Mouse (Mus musculus) right cerebral cortex, postnatal 10 days (tissue): ENCODE measurements around the gene Cmah.
"Not testable (repeated sequence)": the region's sequence is repeated elsewhere in the genome, so short reads cannot be mapped to it uniquely, and the experiment has no call there.

Experiments
- DNase-seq, 2 experiments: peaks; one replicate each; pipeline ENCODE4 v3.0.0; 2021; ENCODE audit warnings: low spot score in 2 of 2

Gene Cmah

GRCm38 (mm10) chr13:24340462-24340861 is 13.3 kb downstream of the Cmah start:
- no peak for DNase-seq

GRCm38 (mm10) chr13:24342091-24342490 is 14.9 kb downstream of the Cmah start:
- no peak for DNase-seq

GRCm38 (mm10) chr13:24353004-24353403 is 25.8 kb downstream of the Cmah start:
- DNase-seq = no peak

- DNase-seq = no peak
Measured at GRCm38 (mm10) chr13:24354751-24355150, 27.5 kb downstream of the Cmah start.

GRCm38 (mm10) chr13:24359181-24359580 is 32.0 kb downstream of the Cmah start:
- no peak for DNase-seq

- no peak for DNase-seq
Measured at GRCm38 (mm10) chr13:24365191-24365590, 38.0 kb downstream of the Cmah start.

- no peak for DNase-seq
Measured at GRCm38 (mm10) chr13:24372893-24373599, 45.8 kb downstream of the Cmah start.

GRCm38 (mm10) chr13:24374606-24375005 is 47.4 kb downstream of the Cmah start:
- not testable (repeated sequence) for DNase-seq

- DNase-seq = no peak
Measured at GRCm38 (mm10) chr13:24375320-24376203, 48.4 kb downstream of the Cmah start.

- no peak for DNase-seq
Measured at GRCm38 (mm10) chr13:24380713-24381112, 53.5 kb downstream of the Cmah start.

- no peak for DNase-seq
Measured at GRCm38 (mm10) chr13:24383885-24384284, 56.7 kb downstream of the Cmah start.

GRCm38 (mm10) chr13:24391892-24392291 is 64.7 kb downstream of the Cmah start:
- no peak for DNase-seq

GRCm38 (mm10) chr13:24392655-24393054 is 65.5 kb downstream of the Cmah start:
- no peak for DNase-seq

- no peak for DNase-seq
Measured at GRCm38 (mm10) chr13:24393055-24393454, 65.9 kb downstream of the Cmah start.

GRCm38 (mm10) chr13:24395815-24396214 is 68.6 kb downstream of the Cmah start:
- DNase-seq = no peak

GRCm38 (mm10) chr13:24397181-24397580 is 70.0 kb downstream of the Cmah start:
- no peak for DNase-seq

GRCm38 (mm10) chr13:24398488-24398887 is 71.3 kb downstream of the Cmah start:
- DNase-seq = no peak

GRCm38 (mm10) chr13:24401821-24402220 is 74.6 kb downstream of the Cmah start:
- DNase-seq = not testable (repeated sequence)

GRCm38 (mm10) chr13:24403054-24403453 is 75.8 kb downstream of the Cmah start:
- no peak for DNase-seq

GRCm38 (mm10) chr13:24406847-24407246 is 79.6 kb downstream of the Cmah start:
- DNase-seq = no peak

- DNase-seq = no peak
Measured at GRCm38 (mm10) chr13:24414635-24415206, 87.5 kb downstream of the Cmah start.

GRCm38 (mm10) chr13:24415506-24416206 is 88.5 kb downstream of the Cmah start:
- DNase-seq = no peak
